Mouse (Mus musculus) ovary, postnatal 36 days (tissue): ENCODE data around the gene Trmt2b.
"Not testable (repeated sequence)": the region's sequence is repeated elsewhere in the genome, so short reads cannot be mapped to it uniquely, and the experiment has no call there.

Experiments
- DNase-seq: peaks from one replicate; pipeline ENCODE4 v3.0.0; 2022; ENCODE audit warnings: low spot score, mixed read lengths

Trmt2b gene

GRCm38 (mm10) chrX:134220618-134221017, 56.2 kb downstream of the Trmt2b start:
- DNase-seq: no peak

GRCm38 (mm10) chrX:134218161-134218560, 58.6 kb downstream of the Trmt2b start:
- no peak for DNase-seq

GRCm38 (mm10) chrX:134211151-134211642, 65.6 kb downstream of the Trmt2b start:
- DNase-seq: no peak

- DNase-seq: no peak
These were observed 68.3 kb downstream of the Trmt2b start for GRCm38 (mm10) chrX:134208491-134208890.

GRCm38 (mm10) chrX:134187201-134187600, 89.6 kb downstream of the Trmt2b start, which contains the start of gene Arl13a:
Gene Arl13a (plus strand): TSS chrX:134187501.
- DNase-seq: not testable (repeated sequence)

GRCm38 (mm10) chrX:134174699-134175098, 102.1 kb downstream of the Trmt2b start:
- no peak for DNase-seq
